Mouse (Mus musculus) thymus, postnatal 10 days (tissue): ENCODE results near the gene Gm28305.

Source experiments
- DNase-seq, 2 experiments: peaks; one replicate each; pipeline ENCODE4 v3.0.0; 2021; ENCODE audit warnings: low spot score in 2 of 2

Gm28305 gene

GRCm38 (mm10) chr9:104040362-104040761, at the start of gene Gm28305:
TSS of gene Gm28305 (plus strand) at chr9:104040662.
- DNase-seq = no peak

DNA sequence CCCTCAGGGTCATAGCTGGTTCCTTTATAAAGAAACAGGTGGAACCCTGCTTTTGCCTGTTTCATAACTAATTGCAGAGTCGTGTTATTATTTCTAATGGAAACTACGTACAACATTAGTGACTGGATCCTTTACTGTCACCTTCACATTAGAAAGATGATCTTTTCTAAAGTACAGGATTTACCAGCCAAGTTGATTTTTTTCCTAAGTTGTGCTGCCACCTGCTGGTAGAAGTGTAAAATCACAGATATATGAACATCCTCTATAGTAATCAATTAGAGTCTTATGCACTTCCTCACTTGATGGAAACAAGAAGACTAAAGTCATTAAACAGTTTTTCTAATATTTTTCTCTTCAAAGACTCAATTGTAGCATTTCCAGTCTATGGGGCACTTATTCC, 44.0 kb upstream of the Gm28305 start:
- DNase-seq = peak in 1 of 2 experiments; percentile 52

DNA sequence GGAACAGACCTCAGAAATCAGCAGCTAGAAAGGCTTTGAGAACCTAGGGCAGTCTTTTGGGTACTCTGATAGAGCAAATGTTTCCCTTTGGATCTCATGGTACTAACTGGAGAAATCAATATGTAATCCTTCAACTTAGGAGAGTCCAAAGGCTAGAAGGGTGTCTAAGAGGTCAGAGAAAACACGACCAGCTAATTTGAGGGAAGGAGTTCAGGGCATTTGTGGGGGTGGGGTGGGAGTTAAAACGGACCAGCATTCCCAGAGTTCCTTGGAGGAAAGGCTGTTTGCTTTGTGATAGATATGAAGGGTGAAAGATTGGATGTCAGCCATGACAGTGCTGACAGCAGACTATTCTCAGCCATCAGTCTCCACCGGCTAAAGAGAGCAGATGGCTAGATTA, 39.9 kb upstream of the Gm28305 start:
- DNase-seq = no peak

DNA sequence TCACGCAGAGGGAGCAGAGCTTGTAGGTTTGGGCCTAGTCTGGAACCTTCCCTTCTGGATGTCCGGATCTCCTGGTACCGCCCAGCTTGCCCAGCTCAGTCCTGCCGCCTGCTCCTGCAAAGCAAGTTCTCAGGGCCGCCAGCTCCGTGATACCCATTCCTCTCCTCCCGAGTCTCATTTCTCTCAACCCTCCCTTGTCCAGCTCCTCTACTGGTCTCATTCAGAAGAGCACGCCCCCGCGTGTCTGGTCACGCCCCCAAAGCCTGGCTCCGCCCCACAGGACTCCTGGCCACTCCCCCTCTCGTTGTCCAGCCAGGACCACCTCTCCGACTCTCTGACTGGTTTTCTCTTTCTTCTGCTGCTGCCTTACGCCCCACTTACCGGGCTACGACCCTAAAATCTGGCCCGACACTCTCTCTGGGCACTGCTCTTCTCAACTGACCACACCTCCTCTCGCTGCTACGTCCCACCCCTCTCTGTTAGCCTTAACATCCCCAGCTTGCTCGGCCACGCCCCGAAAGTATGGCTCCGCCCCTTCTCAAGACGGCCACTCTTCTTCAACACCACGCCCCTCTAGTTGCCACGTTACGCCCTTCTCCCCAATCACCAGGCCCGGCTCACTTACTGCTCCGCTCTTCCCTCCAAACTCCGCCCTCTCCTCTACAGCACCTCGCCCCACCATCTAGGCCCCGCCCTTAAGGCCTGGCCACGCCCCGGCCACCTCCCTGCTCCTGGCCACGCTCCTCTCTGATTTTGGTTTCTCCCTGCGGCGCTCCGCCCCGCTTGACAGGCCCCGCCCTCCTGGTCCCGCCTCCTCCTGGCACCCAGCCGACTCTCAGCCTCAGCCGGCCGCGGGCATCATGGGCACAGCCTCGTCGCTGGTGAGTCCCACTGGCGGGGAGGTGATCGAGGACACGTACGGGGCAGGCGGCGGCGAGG, 38.3 kb upstream of the Gm28305 start, which contains the start of gene Nphp3:
Gene Nphp3, plus strand, starts transcription at position 624 of the 939 bp plus-strand sequence.
- DNase-seq = peak; percentile 94

GRCm38 (mm10) chr9:104002913-104003330, 37.5 kb upstream of the Gm28305 start:
- DNase-seq = peak; percentile 50 to 67

GRCm38 (mm10) chr9:104014526-104014925, 25.9 kb upstream of the Gm28305 start:
- DNase-seq = no peak

GRCm38 (mm10) chr9:104021026-104021425, 19.4 kb upstream of the Gm28305 start:
- no peak for DNase-seq

- DNase-seq = no peak
Measured at GRCm38 (mm10) chr9:104027186-104027585, 13.3 kb upstream of the Gm28305 start.

DNA sequence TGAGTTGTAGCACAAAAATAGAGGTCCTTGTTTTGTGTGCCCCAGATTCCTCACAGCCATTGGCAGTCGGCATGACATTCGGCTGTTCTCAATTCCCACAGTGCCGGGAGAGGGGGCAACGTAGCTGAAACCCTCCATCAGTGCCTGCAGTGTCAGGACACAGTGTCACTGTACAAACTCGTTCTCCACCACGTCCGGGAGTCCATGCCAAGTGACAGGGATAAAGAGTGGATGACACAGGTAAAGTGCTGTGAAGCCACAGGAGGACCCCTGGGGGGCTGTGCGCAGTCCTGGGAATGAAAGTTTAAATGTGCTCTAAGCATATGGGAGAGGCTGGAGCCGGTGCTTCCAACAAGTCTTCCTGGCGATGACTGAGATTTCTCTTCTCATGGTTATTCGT, 10.6 kb upstream of the Gm28305 start:
- DNase-seq = no peak

DNA sequence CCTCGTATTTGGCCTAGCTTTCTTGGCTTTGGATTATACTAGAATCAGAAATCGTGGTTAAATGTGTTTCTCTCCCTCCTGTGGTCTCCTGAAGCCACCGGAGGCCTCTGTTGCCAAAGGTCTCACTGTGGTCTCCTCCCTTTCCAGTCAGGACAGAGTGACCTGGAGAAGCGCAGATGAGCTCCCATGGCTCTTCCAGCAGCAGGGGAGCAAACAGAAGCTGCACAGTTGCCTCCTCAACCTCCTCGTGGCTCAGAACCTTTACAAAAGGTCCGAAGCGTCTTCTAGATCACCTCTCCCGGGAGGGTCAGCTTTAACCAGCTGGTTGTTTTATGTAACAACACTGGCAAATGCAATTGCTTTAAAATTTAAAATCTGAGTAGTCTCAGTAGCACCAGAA, 6.2 kb upstream of the Gm28305 start:
- DNase-seq = no peak

- DNase-seq = no peak
Measured at GRCm38 (mm10) chr9:104034718-104035117, 5.7 kb upstream of the Gm28305 start.

- DNase-seq = peak; percentile 42 to 73
Measured at GRCm38 (mm10) chr9:104035261-104036015, 5.0 kb upstream of the Gm28305 start.

GRCm38 (mm10) chr9:104038266-104038665, 2.2 kb upstream of the Gm28305 start:
- DNase-seq = no peak

- no peak for DNase-seq
Measured at GRCm38 (mm10) chr9:104039031-104039695, 1.3 kb upstream of the Gm28305 start.

DNA sequence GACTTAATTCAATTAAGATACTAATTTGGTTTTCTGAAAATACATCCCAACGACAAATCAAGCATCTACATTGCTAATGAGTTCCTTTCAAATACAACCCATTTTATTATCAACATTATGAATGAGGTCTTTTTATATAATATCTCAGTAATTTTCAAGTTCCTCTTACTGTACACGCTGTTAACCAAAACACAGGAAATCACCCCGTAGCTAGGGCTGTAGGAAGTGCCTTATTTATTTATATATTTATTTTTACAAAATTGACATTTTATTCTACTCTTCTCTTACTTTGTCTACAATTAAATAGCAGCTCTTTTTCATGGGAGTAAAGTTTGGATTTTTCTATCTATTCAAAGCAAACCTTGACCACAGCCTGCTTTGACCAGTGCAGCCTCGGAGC, 720 bp upstream of the Gm28305 start:
- DNase-seq = no peak

- no peak for DNase-seq
Measured at GRCm38 (mm10) chr9:104043676-104044075, 3.2 kb downstream of the Gm28305 start.

DNA sequence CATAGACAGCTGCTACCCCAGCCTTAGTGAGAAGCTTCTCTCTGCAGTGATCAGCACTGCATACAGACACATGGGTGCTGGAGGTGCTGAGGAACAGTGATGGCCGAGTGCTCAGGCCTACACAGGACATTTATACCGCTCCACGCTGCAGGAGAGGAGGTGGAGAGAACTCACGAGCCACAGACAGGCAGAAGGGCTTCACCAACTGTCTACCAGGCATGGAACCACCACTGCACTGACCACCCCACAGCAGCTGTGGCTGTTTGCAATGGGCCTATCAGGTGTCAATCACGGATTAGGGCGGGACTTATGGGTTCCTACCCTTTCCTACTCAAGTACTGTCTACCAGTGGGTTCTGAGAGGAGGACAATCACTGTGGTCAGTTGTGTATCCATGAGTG, 10.6 kb downstream of the Gm28305 start:
- DNase-seq = no peak

DNA sequence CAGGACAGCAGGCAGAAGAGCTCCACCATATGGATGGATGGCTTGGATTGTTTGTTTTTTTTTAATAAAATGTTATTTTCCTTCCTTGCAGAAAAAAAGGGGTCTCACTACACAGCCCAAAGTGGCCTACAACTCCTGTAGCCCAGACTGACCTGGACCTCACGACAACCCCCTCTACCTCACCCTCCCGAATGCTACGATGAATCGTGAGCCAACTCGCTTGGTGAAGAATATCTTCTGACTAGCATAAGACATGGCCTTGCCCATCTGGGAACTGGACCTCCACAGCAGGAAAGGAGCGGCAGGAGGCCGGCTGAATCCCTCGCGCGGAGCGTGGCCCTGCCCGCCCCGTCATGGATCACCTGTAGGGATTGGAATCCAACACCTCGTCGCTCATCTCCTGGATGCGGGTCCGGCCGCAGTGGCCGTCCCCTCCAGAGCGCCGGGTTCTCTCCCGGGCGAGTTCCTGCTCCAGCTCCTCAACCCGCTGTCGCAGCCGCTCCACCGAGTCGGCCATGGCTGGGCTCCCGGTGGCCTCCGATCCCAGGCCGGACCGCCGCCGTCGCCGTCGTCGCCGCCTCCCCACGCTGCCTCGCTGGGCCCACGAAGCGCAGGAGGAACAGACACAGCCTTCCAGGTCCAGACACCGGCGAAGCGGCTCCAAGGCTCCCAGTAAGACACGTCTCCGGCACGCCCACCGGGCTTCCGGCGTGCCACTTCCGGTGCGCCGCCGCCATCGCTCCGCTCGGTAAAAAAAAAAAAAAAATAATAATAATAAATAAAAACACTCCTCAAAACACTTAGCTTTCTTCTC, 22.2 kb downstream of the Gm28305 start, which contains the start of gene Uba5:
Gene Uba5, minus strand, starts transcription at position 705 of the 814 bp plus-strand sequence.
- DNase-seq = peak; percentile 61 to 67

- DNase-seq = peak; percentile 62 to 72
Measured at GRCm38 (mm10) chr9:104063244-104063961, 22.9 kb downstream of the Gm28305 start, which contains the start of gene Acad11. TSS of gene Acad11 (plus strand) at chr9:104063377.

GRCm38 (mm10) chr9:104064571-104064970, 24.1 kb downstream of the Gm28305 start:
- no peak for DNase-seq
